Mouse (Mus musculus) spleen, postnatal 36 days (tissue): ENCODE data around the gene Grpel1.
A peak's percentile ranks its signal among the peaks of the same experiment; 100 is the strongest.

Source experiments
- DNase-seq, 2 experiments: peaks; one replicate each; pipeline ENCODE4 v3.0.0; 2022; ENCODE audit warnings: low spot score in 2 of 2, mixed read lengths in 1 of 2

Gene Grpel1

DNA sequence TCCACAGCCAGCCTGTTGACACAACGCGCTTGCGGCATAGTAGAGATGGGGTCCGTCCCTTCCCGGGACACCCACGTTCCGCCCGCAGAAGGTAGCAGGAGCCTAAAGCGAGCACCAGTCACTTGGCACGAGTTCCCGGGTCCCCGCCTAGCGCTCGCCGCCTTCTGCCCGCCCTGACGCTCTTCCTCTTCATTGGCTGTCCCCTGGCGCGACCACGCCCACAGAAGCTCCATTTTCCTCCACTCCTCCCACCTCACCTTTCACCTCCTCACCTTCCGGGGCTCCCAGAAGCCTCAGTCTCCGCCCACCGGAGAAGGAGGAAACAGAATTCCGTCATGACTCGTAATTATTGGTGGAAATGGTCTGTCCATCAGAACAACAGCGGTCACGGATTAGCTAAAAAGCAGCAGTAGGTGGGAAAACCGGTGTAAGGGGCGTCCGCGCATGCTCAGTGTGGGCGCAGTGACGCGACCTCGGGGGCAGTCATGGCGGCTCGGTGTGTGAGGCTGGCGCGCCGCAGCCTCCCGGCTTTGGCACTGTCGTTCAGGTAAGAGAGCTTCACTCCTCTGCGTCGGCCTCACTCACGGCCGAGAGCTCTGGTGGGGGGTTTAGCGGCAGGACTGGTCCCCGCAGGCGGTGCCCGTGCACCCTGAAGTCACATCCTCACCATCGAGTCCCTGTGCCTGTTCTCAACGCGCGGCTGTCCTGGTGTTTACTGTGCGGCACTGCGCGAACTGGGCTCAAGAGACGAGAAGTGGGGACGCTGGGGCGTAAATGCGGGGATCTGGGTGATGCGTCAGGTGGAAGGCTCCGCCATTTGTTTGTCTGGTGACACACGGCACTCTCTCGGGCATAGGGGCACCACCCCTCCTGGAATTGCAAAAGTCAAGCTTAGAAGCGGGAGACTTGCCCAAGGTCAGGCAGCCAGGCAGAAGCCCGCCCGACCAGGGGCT, at the start of gene Grpel1:
Gene Grpel1 (plus strand): TSS at position 290 of the 953 bp plus-strand sequence.
- DNase-seq = peak; percentile 99 to 100

DNA sequence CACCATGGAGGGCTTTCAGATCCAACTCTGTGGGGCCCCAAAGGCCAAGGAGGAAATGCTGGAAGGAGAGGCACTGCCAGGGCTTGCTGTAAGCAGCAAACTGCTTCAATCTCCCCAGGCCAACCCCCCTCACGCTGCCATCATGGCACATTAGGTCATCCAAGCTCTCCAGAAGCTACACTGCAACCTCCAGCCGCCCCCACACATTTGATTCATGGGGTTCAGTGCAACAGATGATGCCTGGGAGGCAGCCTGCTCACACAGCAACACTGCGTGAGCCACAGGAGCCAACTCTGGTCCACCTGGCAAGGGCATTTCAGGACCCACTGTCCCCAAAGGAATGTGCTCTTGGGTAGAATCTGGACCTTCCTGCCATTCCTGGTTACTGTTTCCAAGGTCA, 44.9 kb upstream of the Grpel1 start:
- no peak for DNase-seq

DNA sequence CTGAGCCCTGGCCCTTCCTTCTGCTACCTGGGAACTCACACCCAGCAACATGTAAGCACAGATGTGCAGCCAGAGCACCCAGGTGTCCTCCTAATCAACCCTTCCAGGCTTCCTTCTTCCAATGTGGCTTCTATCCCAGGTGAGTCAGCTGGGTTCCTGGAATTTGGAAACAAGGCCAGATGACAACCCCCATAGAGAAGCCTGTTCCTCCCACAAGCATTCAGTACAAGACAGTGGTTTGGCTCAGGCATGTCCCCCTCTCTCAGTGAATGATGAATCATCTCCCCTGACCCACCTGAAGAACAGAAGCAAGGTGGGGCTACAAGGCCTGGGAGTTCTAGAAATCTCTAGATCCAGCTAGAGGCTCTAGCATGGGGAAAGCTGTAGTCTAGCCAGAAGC, 42.1 kb upstream of the Grpel1 start:
- no peak for DNase-seq

DNA sequence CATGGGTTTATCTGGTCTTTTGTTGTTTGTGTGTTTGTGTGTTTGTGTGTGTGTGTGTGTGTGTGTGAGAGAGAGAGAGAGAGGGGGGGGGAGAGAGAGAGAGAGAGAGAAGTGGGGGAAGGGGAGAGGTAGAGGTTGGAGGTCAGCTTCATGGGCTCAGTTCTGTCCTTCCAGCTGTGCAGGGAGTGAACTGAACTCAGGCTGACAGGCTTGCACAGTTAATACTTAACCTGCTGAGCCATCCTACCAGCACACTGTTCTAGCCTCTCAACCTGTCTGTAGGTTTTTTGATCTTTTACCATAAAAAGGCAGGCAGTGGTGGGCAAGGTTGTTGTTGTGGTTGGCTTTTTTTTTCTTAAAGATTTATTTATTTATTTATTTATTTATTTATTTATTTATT, 40.1 kb upstream of the Grpel1 start:
- no peak for DNase-seq

DNA sequence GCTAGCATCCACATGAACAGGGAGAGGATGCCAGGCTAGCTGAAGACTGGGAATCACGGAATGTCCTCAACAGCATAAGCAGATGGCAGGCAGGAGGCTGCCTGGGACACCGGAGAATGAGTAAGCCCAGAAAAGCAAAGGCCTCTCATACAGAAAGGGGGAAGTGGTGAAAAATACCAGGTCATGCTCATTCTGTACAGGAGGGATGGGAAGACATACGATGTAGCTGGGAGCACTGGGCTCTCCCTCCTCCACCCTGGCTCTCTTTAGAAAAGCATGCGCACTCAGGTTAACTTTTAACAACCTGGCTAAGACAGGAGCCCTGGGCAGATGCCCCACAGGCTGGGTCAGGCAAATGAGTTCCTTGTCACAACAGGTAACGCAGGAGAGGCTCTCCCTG, 38.4 kb upstream of the Grpel1 start:
- DNase-seq = no peak

DNA sequence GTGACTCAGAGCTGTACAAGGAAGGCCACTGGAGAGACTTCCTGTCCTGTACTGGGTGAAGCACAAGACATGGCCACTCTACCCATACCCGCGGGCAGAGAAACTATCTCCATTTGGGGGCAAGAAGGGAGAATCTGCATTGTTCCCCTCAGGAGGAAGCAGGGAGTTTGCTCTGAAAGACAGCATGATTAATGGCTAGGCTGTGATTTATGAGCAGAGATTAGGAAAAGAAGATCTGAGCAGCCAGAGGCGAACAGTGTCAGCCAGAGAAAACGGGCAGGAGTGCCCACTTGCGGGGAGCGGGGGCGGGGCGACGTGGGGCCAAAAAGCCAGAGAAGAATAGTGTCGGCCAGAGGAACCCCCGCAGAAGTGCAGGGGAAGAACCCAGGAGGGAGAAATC, 37.0 kb upstream of the Grpel1 start:
- DNase-seq = no peak

DNA sequence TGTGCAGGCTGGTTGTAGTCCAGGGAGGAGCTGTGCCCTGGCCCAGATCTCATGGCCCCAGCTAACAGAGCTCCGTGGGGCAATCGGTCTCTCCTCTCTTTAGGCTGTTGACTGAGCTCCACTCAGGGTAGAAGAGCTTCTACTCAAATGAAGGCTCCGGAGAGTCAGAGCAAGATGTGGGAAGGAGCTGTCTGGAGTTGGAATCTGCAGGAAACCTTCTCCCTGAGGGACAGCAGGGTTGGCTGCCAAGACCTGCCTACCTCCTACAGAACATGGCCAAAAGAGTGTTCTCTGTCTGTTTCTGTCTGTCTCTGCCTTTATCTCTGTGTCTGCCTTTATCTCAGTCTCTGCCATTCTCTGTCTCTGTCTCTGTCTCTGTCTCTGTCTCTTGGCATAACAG, 35.2 kb upstream of the Grpel1 start:
- no peak for DNase-seq

DNA sequence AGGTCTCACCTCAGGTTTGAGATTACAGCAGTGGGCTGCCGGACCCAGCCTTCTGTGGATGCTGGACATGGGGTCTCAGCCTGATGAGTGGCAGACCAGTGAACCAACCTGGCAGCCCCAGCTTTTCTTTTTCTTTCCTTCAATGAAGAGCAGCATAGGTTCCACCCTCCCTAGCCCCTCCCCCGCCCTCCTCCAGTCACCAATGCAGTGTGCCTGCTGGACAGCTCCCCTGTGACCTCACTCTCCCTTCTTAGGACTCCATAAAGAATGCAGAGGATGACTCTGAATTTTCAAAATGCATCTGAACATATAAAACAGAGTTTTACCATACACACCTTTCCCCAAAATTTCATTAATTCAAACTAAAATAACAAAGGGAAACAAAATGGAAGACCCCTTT, 33.1 kb upstream of the Grpel1 start:
- no peak for DNase-seq

DNA sequence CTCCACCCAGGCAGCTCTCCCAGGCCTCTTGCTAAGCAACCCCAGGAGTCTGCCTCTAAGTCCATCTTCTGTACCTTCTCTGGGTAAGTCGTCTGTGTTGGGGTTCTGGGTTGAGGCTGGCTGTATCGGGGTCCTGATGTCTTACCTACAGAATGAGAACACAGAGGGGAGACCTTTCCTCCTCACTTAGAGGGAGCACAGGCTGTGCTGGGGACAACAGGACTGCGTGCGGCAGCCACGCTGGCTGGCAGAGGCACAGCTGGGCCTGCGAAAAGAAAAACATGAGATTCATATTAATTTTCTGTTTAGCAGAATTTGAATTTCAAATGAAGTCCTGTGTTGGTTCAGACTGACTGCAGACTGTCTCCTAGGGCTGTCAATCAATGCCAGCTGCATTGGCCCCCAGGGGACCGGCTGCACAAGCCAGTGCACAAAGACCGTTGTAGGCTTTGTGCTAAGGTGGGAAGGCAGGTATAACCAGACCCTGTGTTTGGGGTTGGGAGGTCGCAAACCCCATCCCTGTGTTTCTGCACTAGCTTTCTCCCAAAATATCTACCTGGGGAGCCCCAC, 30.3 kb upstream of the Grpel1 start:
- DNase-seq = peak; percentile 26 to 32

DNA sequence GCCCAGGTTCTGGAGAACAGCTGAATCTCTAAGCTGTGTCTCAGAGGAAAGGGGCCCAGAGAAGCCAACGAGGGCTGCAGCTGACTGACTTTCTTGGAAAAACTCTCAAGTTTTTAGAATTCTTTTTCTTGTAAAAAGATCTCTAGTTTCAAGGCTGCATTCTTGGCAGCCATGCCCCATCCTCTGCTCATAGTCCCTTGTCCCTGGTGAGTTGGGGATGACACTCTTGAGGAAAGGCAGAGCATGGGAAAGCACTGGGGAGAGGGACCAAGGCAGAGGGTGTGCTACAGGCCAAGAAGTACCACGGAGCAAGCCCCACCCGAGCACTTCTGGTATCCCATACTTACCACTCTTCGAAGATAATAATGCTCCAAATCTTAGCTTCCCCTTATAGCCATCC, 27.9 kb upstream of the Grpel1 start:
- no peak for DNase-seq

DNA sequence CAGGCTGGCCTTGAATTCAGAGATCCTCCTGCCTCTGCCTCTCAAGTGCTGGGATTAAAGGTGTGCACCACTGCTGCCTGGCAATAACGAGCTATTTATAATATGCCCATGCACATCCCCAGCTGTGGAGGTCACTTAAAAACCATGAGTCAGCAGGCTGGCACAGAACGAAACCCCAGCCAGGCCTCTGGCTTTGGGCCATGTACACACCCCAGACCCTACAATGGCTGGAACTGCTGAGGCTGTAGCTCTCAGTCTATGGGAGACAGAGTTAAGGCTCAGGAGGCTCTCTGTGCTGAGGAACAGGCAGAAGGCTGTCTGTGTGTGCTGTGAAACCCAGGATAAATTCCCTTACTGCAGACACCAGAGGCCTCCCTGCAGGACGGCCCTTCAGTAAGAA, 24.1 kb upstream of the Grpel1 start:
- DNase-seq = no peak

DNA sequence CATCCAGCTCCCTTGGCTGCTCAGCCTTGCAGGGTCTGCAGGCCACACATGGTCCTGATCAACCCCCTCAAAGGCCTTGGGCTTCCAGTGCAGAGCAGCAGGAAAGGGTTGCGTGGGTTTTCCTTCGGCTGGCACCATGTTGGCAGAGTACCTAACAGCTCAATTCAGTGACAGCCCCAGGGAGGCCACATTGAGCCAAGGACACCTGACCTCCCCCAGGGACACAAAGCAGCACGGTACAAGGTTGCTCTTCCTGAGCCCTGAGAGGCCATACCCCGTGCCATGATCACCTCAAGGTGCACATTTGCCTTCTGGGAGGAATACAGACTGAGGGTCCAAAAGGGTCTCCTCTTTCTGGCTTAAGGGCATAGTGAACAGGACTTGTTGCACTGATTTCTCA, 20.2 kb upstream of the Grpel1 start:
- no peak for DNase-seq

DNA sequence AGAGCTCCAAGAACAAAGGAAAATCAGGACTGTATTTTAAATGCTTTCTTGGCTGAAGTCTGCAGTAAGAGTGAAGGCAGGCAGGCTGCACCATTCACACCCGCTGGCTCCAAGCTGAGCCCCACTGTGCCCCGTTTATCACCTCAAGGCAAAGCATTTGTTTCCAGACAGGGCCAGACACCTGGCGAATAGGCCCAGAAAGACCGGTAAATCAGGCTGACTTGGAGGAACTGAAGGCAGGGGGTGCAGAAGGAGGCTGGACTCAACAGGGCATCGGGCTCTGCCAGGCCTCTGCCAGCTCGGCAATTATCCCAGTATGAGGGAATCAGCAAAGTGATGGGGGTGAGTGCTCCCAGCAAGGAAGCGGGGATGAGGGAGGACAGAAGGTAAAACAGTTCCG, 19.8 kb upstream of the Grpel1 start:
- no peak for DNase-seq

DNA sequence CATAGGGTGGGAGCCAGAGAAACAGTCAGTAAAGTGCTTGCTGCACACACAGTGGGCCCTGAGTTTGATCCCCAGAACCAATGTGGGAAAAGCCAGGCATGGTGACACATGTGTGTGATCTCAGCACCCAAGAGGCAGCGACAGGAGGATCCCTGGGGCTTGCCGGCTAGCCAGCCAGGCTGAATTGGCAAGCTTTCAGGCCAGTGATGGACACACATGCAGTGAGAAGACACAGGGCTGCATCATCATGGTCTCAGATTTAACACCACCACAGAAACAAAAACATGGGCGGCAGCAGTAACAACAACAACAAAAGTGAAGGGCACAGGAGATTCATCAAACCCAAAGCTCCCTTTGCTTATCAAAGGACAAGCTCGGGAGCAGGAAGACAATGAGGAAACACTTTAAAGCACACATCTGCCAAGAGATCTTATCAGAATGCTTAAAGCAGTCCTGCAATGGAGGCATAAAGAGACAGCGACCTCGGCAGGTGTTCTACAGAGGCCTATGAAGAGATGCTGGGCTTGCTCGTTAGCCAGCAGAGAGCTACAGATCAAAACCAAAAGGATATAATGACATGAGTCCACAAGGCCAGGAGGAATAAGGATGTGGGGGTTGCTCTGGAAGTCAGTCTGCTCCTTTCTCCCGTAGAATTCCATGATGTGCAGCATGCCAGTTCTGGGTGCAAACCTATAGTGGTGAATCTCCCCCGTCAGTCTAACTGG, 18.5 kb upstream of the Grpel1 start:
- DNase-seq = no peak

DNA sequence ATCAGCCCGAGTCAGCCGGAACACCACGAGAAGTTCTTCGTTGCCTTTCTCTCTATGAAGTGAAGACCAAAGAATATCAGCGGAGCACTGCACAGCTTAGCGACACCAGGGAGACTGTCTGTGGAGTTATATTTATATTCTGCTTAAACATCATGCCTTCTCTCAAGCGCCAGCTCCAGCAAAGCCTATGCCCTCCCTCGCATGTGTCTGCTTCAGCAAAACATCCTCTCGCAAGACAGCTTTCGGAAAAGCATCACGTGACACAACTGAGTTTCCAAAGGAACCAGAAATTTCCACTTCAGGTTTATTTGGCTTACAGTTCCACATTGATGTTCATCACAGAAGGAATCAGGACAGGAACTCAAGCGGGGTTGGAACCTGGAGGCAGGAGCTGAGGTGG, 16.9 kb upstream of the Grpel1 start:
- DNase-seq = no peak

DNA sequence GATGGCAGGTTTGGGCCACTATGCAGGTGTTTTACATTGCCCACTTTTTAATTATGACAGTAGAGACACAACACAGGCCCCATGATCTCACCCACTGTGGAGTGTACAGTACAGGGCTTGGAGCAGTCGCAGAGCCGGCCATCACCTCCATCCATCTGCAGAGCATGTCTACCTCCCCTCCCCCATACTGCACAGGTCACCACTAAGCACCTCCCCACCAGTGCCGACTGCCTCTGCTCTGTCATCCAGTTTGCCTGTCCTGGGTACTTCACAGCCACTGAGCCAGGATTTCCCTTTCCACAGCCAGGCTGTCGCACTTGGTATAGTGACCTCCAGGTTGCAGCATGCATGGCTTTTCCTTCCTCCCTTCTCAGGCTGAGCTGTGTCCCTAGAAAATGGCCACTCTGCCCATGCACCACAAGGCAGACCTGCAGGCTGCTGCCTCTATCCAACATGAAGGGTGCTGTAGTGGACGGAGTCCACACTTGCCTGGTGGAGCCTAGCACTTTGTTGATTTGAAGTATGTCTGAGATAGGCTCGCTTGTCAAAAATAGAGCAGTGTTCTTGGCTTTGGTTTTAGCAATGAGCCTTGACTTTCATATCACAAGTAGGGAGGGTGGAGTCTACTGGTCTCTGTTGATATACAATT, 15.0 kb upstream of the Grpel1 start:
- DNase-seq = no peak

DNA sequence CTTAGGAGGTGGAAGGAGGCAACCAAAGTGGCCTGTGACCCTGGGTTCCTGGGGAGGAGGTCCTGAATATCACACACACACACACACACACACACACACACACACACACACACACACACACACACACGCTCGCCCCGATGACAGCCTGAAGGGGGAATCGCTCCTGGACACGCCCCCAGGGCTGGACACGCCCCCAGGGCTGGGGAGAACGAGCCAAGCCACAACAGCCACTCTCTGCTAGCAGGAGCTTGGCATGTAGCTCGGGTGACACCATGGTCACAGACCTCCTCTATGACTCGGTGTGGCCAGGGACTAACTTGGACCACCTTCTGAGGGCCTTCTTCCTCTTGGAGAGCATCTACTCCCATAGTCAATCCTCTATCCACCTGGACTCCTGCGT, 13.7 kb upstream of the Grpel1 start:
- no peak for DNase-seq

DNA sequence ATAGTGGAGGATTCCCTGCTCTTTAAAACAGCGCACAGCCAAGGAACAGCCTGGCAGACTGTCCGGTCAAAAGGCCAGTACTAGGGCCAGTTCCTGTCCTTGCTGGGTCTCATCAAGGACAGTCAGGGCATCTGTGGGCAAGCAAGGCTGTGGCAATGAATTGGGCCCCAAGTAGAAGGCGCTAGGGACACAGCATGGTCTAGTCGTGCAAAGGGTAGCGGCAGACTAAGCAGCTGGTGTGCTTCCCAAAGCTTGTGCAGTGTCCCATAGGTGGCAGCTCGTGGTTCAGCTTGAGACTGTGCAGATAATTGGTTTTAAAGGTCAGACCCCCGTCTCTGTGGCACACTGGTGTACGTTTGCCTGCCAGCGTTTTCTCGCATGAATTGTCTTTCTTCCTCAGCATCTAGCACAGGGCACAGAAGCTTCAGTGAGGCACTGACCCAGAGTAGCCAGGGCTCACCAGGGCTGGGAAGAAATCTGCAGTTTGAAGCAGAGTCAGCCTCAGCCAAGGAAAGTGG, 12.9 kb upstream of the Grpel1 start:
- DNase-seq = no peak

DNA sequence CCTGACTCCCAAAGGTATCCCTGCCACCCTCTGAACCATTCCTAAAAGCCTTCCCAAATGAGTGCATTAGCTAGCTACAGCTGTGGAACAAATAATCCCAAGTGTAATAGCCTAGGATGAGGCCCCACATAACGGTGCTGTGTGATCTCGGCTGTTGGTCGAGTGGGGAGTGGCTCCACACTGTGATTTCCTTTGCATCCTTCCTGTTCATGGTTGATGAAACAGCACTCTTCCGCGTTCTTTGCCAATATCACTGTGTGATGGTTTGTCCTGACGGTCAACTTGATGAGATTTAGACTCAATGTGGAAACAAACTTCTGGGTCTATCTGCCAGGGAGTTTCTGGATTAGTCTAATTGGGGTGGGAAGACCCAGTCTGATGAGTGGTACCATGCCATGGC, 12.0 kb upstream of the Grpel1 start:
- peak; percentile 51 to 60 for DNase-seq

DNA sequence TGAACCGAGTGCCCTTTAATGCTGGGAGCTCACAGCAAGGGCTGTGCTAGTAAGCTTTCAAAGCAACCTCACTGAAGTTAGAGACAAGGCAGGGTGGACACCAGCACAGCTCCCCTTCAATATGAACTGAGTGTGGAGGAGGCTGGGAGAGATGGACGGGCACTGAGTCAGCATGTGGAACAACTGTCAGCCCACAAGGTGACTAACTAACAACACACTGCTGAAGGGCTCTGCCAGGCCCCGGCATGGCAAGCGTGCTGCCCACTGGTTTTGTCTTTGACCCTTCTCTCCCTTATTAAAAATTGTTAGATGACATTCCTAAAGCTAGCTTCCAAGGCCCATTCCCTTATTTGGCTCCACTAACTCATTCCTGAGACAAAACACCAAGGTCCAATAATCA, 7.1 kb upstream of the Grpel1 start:
- DNase-seq = no peak

DNA sequence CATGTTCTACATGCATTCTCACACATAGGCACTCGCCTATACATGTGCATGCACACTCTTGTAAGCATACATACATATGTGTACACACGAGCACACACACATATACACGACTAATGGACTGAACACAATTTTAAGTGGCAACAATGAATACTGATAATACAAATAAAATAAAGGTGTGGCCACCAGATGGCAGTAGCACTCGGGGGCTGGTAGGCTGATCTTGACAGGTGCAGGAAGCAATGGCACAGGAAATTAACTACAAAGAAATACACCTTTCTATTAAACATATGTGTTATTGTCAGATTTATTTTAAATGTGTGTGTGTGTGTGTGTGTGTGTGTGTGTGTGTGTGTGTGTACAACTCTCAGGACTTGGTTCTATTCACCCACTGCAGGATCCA, 5.9 kb upstream of the Grpel1 start:
- peak; percentile 56 to 61 for DNase-seq

DNA sequence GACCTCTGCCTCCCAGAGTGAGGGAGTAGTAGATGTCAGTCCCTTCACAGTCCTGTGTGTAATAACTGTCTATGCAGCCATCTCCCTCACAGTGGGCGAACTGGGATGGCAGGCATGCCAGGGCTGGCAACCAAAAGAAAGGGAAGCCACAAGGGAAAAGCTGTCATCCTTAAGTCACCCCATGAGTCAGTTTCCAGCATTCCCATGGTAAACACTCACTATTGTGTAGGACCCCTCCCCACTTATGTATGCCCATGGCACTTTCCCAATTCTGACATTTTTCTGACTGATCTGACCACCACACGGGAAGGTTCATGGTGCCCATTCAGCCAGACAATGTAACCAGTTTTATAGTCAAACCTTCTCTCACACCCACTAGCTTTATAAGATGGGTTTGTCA, 4.1 kb upstream of the Grpel1 start:
- DNase-seq = no peak
